Mouse (Mus musculus): ENCODE measurements at regions not wholly inside any gene's neighbourhood (a gene's known extent, or its start where the extent isn't known, plus 50 kb on each side); places are given as distances from the start of the nearest gene placed in this dataset.

DNA sequence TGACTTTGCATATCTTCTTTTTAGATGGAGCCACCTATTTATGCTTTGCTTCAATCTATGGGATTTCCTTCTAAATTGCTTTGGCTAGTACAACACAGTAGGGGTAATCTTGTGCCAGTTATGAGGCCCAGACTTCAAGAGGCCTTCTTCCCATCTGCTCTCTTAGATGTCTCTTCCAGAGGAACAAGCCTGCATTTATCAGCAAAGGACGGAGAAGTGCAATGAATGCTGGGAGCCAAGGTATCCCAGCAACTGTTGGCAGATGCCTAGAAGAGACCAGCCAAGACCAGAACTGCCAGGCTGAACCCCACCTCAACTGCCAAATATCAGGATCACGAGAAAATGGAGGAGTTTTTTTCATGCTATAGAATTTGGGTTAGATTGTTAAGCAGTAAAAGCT lies 209.2 kb downstream of the Ascl1 start:
- TF ChIP-seq CTCF (IDR thresholded peaks at IDR 0.05; ENCODE audit: low read depth) = no peak
- H3K27me3 ChIP-seq (ENCODE audit: insufficient read depth, low read length) = no peaks in the 10 kb centered on the region

More for the DNA sequence above, 209.2 kb downstream of the Ascl1 start:
- no peak overlapping the region for H3K9ac ChIP-seq (ENCODE audit: low read depth, low read length)
- no peak for ATAC-seq (replicated peaks; ENCODE audit: low FRiP score, low read depth)
- H3K4me3 ChIP-seq (replicated peaks; ENCODE audit: low read depth, low read length) = no peak overlapping the region
- DNase-seq (ENCODE audit: low spot score) = no peak
- H3K36me3 ChIP-seq (ENCODE audit: insufficient read depth, low read length) = no peaks in the 10 kb centered on the region
- WGBS = 91% methylated on average over 2 of the region's 2 CpGs
- no peaks in the 10 kb centered on the region for H3K9me3 ChIP-seq (replicated peaks; ENCODE audit: low read length)
- no peaks in the 10 kb centered on the region for H3K4me1 ChIP-seq (replicated peaks; ENCODE audit: insufficient read depth, low read length)
- H3K4me2 ChIP-seq (ENCODE audit: low read length) = no peak overlapping the region
- H3K27ac ChIP-seq = no peak overlapping the region
